Comparison of ENCODE assay signal across 12 mouse cellular contexts in genomic region chr19:40411379-40411813, GRCm38 (mm10).
A peak's percentile ranks its signal among the peaks of the same experiment; 100 is the strongest.
DNase-seq lines count a peak whose midpoint lies in the region; ATAC-seq lines count a peak whose summit lies in the region.
"Had no signal": no experiment of that assay in that cellular context is flagged by ENCODE, and none has a peak within 500 bp of the region (broad histone marks: within the 10 kb centered on the region; RNA-seq: fewer than 3 reads in every experiment).

No protein-coding gene starts in this region.

- no peak for ATAC-seq in embryonic facial prominence, embryonic 14.5 days (ENCODE audit: low read depth)
- ATAC-seq in intestine, embryonic 16.5 days: no peak
- ATAC-seq in intestine, embryonic 15.5 days: no peak
- ATAC-seq in midbrain, embryonic 14.5 days (ENCODE audit: low FRiP score, low TSS enrichment): no peak
- no peak for ATAC-seq in midbrain, embryonic 11.5 days (ENCODE audit: low FRiP score)
- ATAC-seq in stomach, embryonic 15.5 days (ENCODE audit: insufficient read depth, low FRiP score, low read depth): no peak

- 52% methylated on average over 6 of the region's 6 CpGs for WGBS in embryonic facial prominence, embryonic 14.5 days
- 72% methylated on average over 6 of the region's 6 CpGs for WGBS in embryonic facial prominence, embryonic 10.5 days
- 57% methylated on average over 6 of the region's 6 CpGs for WGBS in intestine, embryonic 16.5 days
- WGBS in intestine, embryonic 15.5 days: 56% methylated on average over 6 of the region's 6 CpGs
- 43% methylated on average over 6 of the region's 6 CpGs for WGBS in midbrain, embryonic 14.5 days
- 62% methylated on average over 6 of the region's 6 CpGs for WGBS in midbrain, embryonic 11.5 days
- WGBS in stomach, embryonic 15.5 days: 54% methylated on average over 6 of the region's 6 CpGs

- H3K9ac ChIP-seq in embryonic facial prominence, embryonic 14.5 days (ENCODE audit: low read depth, low read length): no peak overlapping the region
- no peak overlapping the region for H3K9ac ChIP-seq in intestine, embryonic 16.5 days (ENCODE audit: low read depth, low read length)
- H3K9ac ChIP-seq in intestine, embryonic 15.5 days: no peak overlapping the region
- no peak overlapping the region for H3K9ac ChIP-seq in midbrain, embryonic 14.5 days (replicated peaks; ENCODE audit: low read length)
- no peak overlapping the region for H3K9ac ChIP-seq in midbrain, embryonic 11.5 days (ENCODE audit: low read length)
- no peak overlapping the region for H3K9ac ChIP-seq in stomach, embryonic 15.5 days
- H3K9ac ChIP-seq: liver, embryonic 14.5 days had no signal

- no peak overlapping the region for H3K4me2 ChIP-seq in embryonic facial prominence, embryonic 14.5 days (ENCODE audit: low read depth, low read length)
- no peak overlapping the region for H3K4me2 ChIP-seq in intestine, embryonic 16.5 days (ENCODE audit: low read depth, low read length)
- no peak overlapping the region for H3K4me2 ChIP-seq in intestine, embryonic 15.5 days (replicated peaks)
- H3K4me2 ChIP-seq in midbrain, embryonic 14.5 days (ENCODE audit: low read length): no peak overlapping the region
- no peak overlapping the region for H3K4me2 ChIP-seq in midbrain, embryonic 11.5 days
- H3K4me2 ChIP-seq in stomach, embryonic 15.5 days: no peak overlapping the region

- H3K4me1 ChIP-seq in embryonic facial prominence, embryonic 14.5 days (ENCODE audit: control insufficient read depth, insufficient read depth, low read length): 0 out of 2 replicates have a peak, but pooled peaks cover 6% of the 10 kb centered on the region
- peaks cover 16% of the 10 kb centered on the region for H3K4me1 ChIP-seq in embryonic facial prominence, embryonic 10.5 days
- peaks cover 16% of the 10 kb centered on the region for H3K4me1 ChIP-seq in intestine, embryonic 16.5 days (ENCODE audit: control insufficient read depth, insufficient read depth, low read length)
- peaks cover 9% of the 10 kb centered on the region for H3K4me1 ChIP-seq in intestine, embryonic 15.5 days (replicated peaks)
- peaks cover 12% of the 10 kb centered on the region for H3K4me1 ChIP-seq in midbrain, embryonic 14.5 days (ENCODE audit: control insufficient read depth, insufficient read depth, low read length)
- peaks cover 6% of the 10 kb centered on the region; the same call in 1 of the 2 replicates for H3K4me1 ChIP-seq in midbrain, embryonic 11.5 days (ENCODE audit: control insufficient read depth, insufficient read depth, low read length)
- peaks cover 16% of the 10 kb centered on the region for H3K4me1 ChIP-seq in stomach, embryonic 15.5 days

- no peaks in the 10 kb centered on the region for H3K9me3 ChIP-seq in embryonic facial prominence, embryonic 14.5 days (ENCODE audit: control insufficient read depth, low read length)
- H3K9me3 ChIP-seq in embryonic facial prominence, embryonic 10.5 days: no peaks in the 10 kb centered on the region
- H3K9me3 ChIP-seq in intestine, embryonic 16.5 days (ENCODE audit: control insufficient read depth, low read length): no peaks in the 10 kb centered on the region
- no peaks in the 10 kb centered on the region for H3K9me3 ChIP-seq in intestine, embryonic 15.5 days
- no peaks in the 10 kb centered on the region for H3K9me3 ChIP-seq in midbrain, embryonic 14.5 days (ENCODE audit: control insufficient read depth, low read length)
- H3K9me3 ChIP-seq in midbrain, embryonic 11.5 days (ENCODE audit: control insufficient read depth, low read length): no peaks in the 10 kb centered on the region
- no peaks in the 10 kb centered on the region for H3K9me3 ChIP-seq in stomach, embryonic 15.5 days

- no peaks in the 10 kb centered on the region for H3K27me3 ChIP-seq in embryonic facial prominence, embryonic 14.5 days (replicated peaks; ENCODE audit: control insufficient read depth, insufficient read depth, low read length)
- no peaks in the 10 kb centered on the region for H3K27me3 ChIP-seq in embryonic facial prominence, embryonic 10.5 days (replicated peaks; ENCODE audit: low read depth, poor library complexity, severe bottlenecking)
- H3K27me3 ChIP-seq in intestine, embryonic 16.5 days (replicated peaks; ENCODE audit: control insufficient read depth, insufficient read depth, low read length): no peaks in the 10 kb centered on the region
- H3K27me3 ChIP-seq in intestine, embryonic 15.5 days (replicated peaks): no peaks in the 10 kb centered on the region
- H3K27me3 ChIP-seq in midbrain, embryonic 14.5 days (ENCODE audit: control insufficient read depth, insufficient read depth, low read length): no peaks in the 10 kb centered on the region
- H3K27me3 ChIP-seq in midbrain, embryonic 11.5 days (ENCODE audit: control insufficient read depth, insufficient read depth, low read length): no peaks in the 10 kb centered on the region
- no peaks in the 10 kb centered on the region for H3K27me3 ChIP-seq in stomach, embryonic 15.5 days (replicated peaks)

- 0 out of 2 replicates have a peak overlapping the region, but pooled peaks have one; percentile 25 for H3K27ac ChIP-seq in embryonic facial prominence, embryonic 14.5 days (replicated peaks; ENCODE audit: low read depth, low read length)
- H3K27ac ChIP-seq in embryonic facial prominence, embryonic 10.5 days (replicated peaks): no peak overlapping the region
- H3K27ac ChIP-seq in intestine, embryonic 16.5 days (ENCODE audit: low read length): 0 out of 2 replicates have a peak overlapping the region, but pooled peaks have one; percentile 11
- H3K27ac ChIP-seq in intestine, embryonic 15.5 days: no peak overlapping the region
- peak overlapping the region; percentile 42 for H3K27ac ChIP-seq in midbrain, embryonic 14.5 days (replicated peaks; ENCODE audit: low read depth, low read length)
- no peak overlapping the region; the same call in 1 of the 2 replicates for H3K27ac ChIP-seq in midbrain, embryonic 11.5 days (ENCODE audit: low read depth, low read length)
- H3K27ac ChIP-seq in stomach, embryonic 15.5 days: peak overlapping the region; percentile 41; the same call in 1 of the 2 replicates
- H3K27ac ChIP-seq: liver, embryonic 14.5 days had no signal

- H3K36me3 ChIP-seq in embryonic facial prominence, embryonic 14.5 days (ENCODE audit: control insufficient read depth, insufficient read depth, low read length): no peaks in the 10 kb centered on the region
- no peaks in the 10 kb centered on the region for H3K36me3 ChIP-seq in embryonic facial prominence, embryonic 10.5 days (replicated peaks)
- H3K36me3 ChIP-seq in intestine, embryonic 16.5 days (ENCODE audit: control insufficient read depth, insufficient read depth, low read length): no peaks in the 10 kb centered on the region
- no peaks in the 10 kb centered on the region for H3K36me3 ChIP-seq in intestine, embryonic 15.5 days
- no peaks in the 10 kb centered on the region for H3K36me3 ChIP-seq in midbrain, embryonic 14.5 days (ENCODE audit: control insufficient read depth, insufficient read depth, low read length)
- no peaks in the 10 kb centered on the region for H3K36me3 ChIP-seq in midbrain, embryonic 11.5 days (ENCODE audit: control insufficient read depth, insufficient read depth, low read length)
- no peaks in the 10 kb centered on the region for H3K36me3 ChIP-seq in stomach, embryonic 15.5 days

- H3K4me3 ChIP-seq in embryonic facial prominence, embryonic 14.5 days (ENCODE audit: low read depth, low read length): no peak overlapping the region
- H3K4me3 ChIP-seq in embryonic facial prominence, embryonic 10.5 days: no peak overlapping the region
- H3K4me3 ChIP-seq in intestine, embryonic 16.5 days (ENCODE audit: low read length): no peak overlapping the region
- no peak overlapping the region for H3K4me3 ChIP-seq in intestine, embryonic 15.5 days (replicated peaks)
- no peak overlapping the region for H3K4me3 ChIP-seq in midbrain, embryonic 14.5 days (replicated peaks; ENCODE audit: low read depth, low read length)
- no peak overlapping the region for H3K4me3 ChIP-seq in midbrain, embryonic 11.5 days (ENCODE audit: low read depth, low read length)
- H3K4me3 ChIP-seq in stomach, embryonic 15.5 days (replicated peaks): no peak overlapping the region
- H3K4me3 ChIP-seq: erythroblast, embryonic 14.5 days had no signal

- DNase-seq in embryonic facial prominence, embryonic 14.5 days (ENCODE audit: low spot score): no peak
- DNase-seq in embryonic facial prominence, embryonic 10.5 days (ENCODE audit: low spot score): no peak
- DNase-seq in midbrain, embryonic 14.5 days: peak; percentile 42
- DNase-seq in midbrain, embryonic 11.5 days (ENCODE audit: low spot score, missing footprints): no peak
- DNase-seq in testis, postnatal 14 days (ENCODE audit: low spot score): no peak
- DNase-seq: gastrocnemius, postnatal 36 days; kidney, adult 18-20 months had no signal

Comparison
In these comparisons a context has a peak if more than half of its experiments do, and no peak if none do; other contexts are left out.
1. H3K27ac ChIP-seq: peak in embryonic facial prominence, embryonic 14.5 days (single experiment), intestine, embryonic 16.5 days (single experiment), midbrain, embryonic 14.5 days (single experiment) and stomach, embryonic 15.5 days (single experiment); none in embryonic facial prominence, embryonic 10.5 days (single experiment), intestine, embryonic 15.5 days (single experiment) and midbrain, embryonic 11.5 days (single experiment).